ENCODE assay signal across 13 mouse cellular contexts in the genomic region with DNA sequence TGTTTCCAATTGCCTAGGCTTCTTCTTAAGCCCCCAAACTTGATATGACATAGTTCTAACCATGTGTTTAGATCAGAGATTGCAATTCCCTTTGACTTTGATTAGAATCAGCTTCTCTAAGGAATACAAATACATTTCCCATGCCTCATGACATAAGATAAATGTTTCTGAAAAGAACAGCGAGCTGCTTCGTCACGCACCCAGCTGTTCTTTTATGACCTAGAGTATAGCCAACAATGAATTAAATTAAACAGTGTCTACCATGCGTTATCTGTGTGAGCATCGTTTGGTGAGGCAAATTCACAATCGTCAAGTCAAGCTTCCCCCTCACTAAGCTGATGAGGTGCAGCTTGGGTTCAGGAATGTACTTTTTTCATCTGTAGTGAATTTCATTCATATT.
"Had no signal": no experiment of that assay in that cellular context is flagged by ENCODE, and none has a peak within 500 bp of the region (broad histone marks: within the 10 kb centered on the region; RNA-seq: fewer than 3 reads in every experiment).

No protein-coding gene starts in this region.

- H3K36me3 ChIP-seq: limb, embryonic 13.5 days had no signal

- ATAC-seq: inflammation-experienced regulatory T-cells, adult 6 months; intestine, postnatal 0 days had no signal

- H3K27me3 ChIP-seq: limb, embryonic 13.5 days had no signal

- H3K9me3 ChIP-seq: limb, embryonic 13.5 days had no signal

- H3K4me1 ChIP-seq: limb, embryonic 13.5 days had no signal

- DNase-seq: kidney, adult 8-10 months; kidney, postnatal 36 days; left cerebral cortex, postnatal 4 days; lung, adult 18-20 months; retina, postnatal 1 day; right cerebral cortex, postnatal 4 days; spleen, adult 18-20 months; thymus, postnatal 36 days had no signal

- H3K4me3 ChIP-seq: layer of hippocampus, adult 2 months; limb, embryonic 13.5 days had no signal

- H3K4me2 ChIP-seq: limb, embryonic 13.5 days had no signal

- H3K9ac ChIP-seq: limb, embryonic 13.5 days; liver, embryonic 14.5 days had no signal

- H3K27ac ChIP-seq: layer of hippocampus, adult 2 months; limb, embryonic 13.5 days; liver, embryonic 14.5 days had no signal
